Mouse (Mus musculus) CH12.LX (cell line): ENCODE measurements at regions not wholly inside any gene's neighbourhood (a gene's known extent, or its start where the extent isn't known, plus 50 kb on each side); places are given as distances from the start of the nearest gene placed in this dataset.
A peak's percentile ranks its signal among the peaks of the same experiment; 100 is the strongest.

ENCODE experiments used
- BHLHE40 ChIP-seq: IDR thresholded peaks from 2 replicates; pipeline ENCODE4 v1.6.1; 2011; ENCODE audit warnings: mild to moderate bottlenecking, low read depth, low read length, improper control_type of control experiment
- CTCF ChIP-seq, 2 experiments: IDR thresholded peaks in 1 of 2; conservative IDR thresholded peaks in 1 of 2; 2 replicates each; pipeline ENCODE4 v1.5.1; 2011 to 2012; ENCODE audit warnings: low read depth in 2 of 2, low read length in 2 of 2, improper control_type of control experiment in 1 of 2, inconsistent platforms in 1 of 2, mild to moderate bottlenecking in 1 of 2, moderate library complexity in 1 of 2
- MAFK ChIP-seq: IDR thresholded peaks from 2 replicates; pipeline ENCODE4 v1.6.1; 2011; ENCODE audit warnings: low read length, improper control_type of control experiment; ENCODE audit not compliant: insufficient replicate concordance
- MAX ChIP-seq: IDR thresholded peaks from 2 replicates; pipeline ENCODE4 v1.6.1; 2011; ENCODE audit warnings: low read length, improper control_type of control experiment
- NRF1 ChIP-seq: IDR thresholded peaks from 2 replicates; pipeline ENCODE4 v1.6.1; 2014; ENCODE audit warnings: low read depth, mild to moderate bottlenecking, inconsistent platforms, low read length, improper control_type of control experiment, moderate library complexity
- POLR2A ChIP-seq: IDR thresholded peaks from 2 replicates; pipeline ENCODE4 v1.6.1; 2011; ENCODE audit warnings: low read depth, mild to moderate bottlenecking, improper control_type of control experiment, low read length
- RAD21 ChIP-seq: IDR thresholded peaks from 2 replicates; pipeline ENCODE4 v1.6.1; 2011; ENCODE audit warnings: low read depth, mild to moderate bottlenecking, low read length, improper control_type of control experiment, moderate library complexity
- SIN3A ChIP-seq: IDR thresholded peaks from 2 replicates; pipeline ENCODE4 v1.6.1; 2012; ENCODE audit warnings: low read length, improper control_type of control experiment, inconsistent platforms
- SMC3 ChIP-seq: IDR thresholded peaks from 2 replicates; pipeline ENCODE4 v1.6.1; 2011; ENCODE audit warnings: low read depth, low read length, improper control_type of control experiment

- TF ChIP-seq SIN3A (no peak), CTCF (conservative IDR thresholded peaks at IDR 0.05 in 1 of 2, IDR thresholded peaks at IDR 0.05 in 1 of 2; ENCODE audit: low read depth in 2 of 2, low read length in 2 of 2) (no peak), BHLHE40 (0 out of 2 replicates have a peak, but pooled peaks have one; percentile 18), POLR2A (no peak), NRF1 (no peak), MAFK (no peak), SMC3 (no peak), RAD21 (no peak), MAX (no peak)
These were observed 131.4 kb upstream of the Arg1 start for GRCm38 (mm10) chr10:25058694-25059093.
